ENCODE assay signal across 17 mouse cellular contexts in genomic region chr13:104655137-104655536, GRCm38 (mm10).
DNase-seq lines count a peak whose midpoint lies in the region; ATAC-seq lines count a peak whose summit lies in the region.
"Had no signal": no experiment of that assay in that cellular context is flagged by ENCODE, and none has a peak within 500 bp of the region (broad histone marks: within the 10 kb centered on the region; RNA-seq: fewer than 3 reads in every experiment).

No protein-coding gene starts in this region.

- H3K9me3 ChIP-seq in hindbrain, embryonic 15.5 days = no peaks in the 10 kb centered on the region
- no peaks in the 10 kb centered on the region for H3K9me3 ChIP-seq in hindbrain, embryonic 10.5 days
- H3K9me3 ChIP-seq in kidney, embryonic 14.5 days (ENCODE audit: control insufficient read depth, low read length) = no peaks in the 10 kb centered on the region
- H3K9me3 ChIP-seq: liver, embryonic 12.5 days; megakaryocyte, embryonic 14.5 days had no signal

- no peaks in the 10 kb centered on the region for H3K27me3 ChIP-seq in hindbrain, embryonic 15.5 days
- no peaks in the 10 kb centered on the region for H3K27me3 ChIP-seq in hindbrain, embryonic 10.5 days (ENCODE audit: insufficient read depth, poor library complexity, severe bottlenecking)
- no peaks in the 10 kb centered on the region for H3K27me3 ChIP-seq in kidney, embryonic 14.5 days (ENCODE audit: control insufficient read depth, insufficient read depth, low read length)
- H3K27me3 ChIP-seq: liver, embryonic 12.5 days; megakaryocyte, embryonic 14.5 days had no signal

- H3K4me1 ChIP-seq in hindbrain, embryonic 15.5 days (replicated peaks) = no peaks in the 10 kb centered on the region
- no peaks in the 10 kb centered on the region for H3K4me1 ChIP-seq in hindbrain, embryonic 10.5 days (replicated peaks)
- H3K4me1 ChIP-seq in kidney, embryonic 14.5 days (ENCODE audit: control insufficient read depth, insufficient read depth, low read length) = peaks cover 3% of the 10 kb centered on the region; the same call in 1 of the 2 replicates
- H3K4me1 ChIP-seq: liver, embryonic 12.5 days had no signal

- no peak overlapping the region for H3K27ac ChIP-seq in hindbrain, embryonic 15.5 days (replicated peaks)
- no peak overlapping the region for H3K27ac ChIP-seq in hindbrain, embryonic 10.5 days
- H3K27ac ChIP-seq in kidney, embryonic 14.5 days (ENCODE audit: low read depth, low read length) = no peak overlapping the region
- H3K27ac ChIP-seq: liver, embryonic 12.5 days had no signal

- 48% methylated on average over 3 of the region's 3 CpGs for WGBS in hindbrain, embryonic 15.5 days
- WGBS in hindbrain, embryonic 10.5 days = 80% methylated on average over 3 of the region's 3 CpGs
- WGBS in kidney, embryonic 14.5 days = 54% methylated on average over 3 of the region's 3 CpGs

- no peak for DNase-seq in hindbrain, embryonic 10.5 days (ENCODE audit: low spot score)
- DNase-seq in 3T3-L1 (ENCODE audit: low read depth, low spot score) (peak; percentile 25), NIH3T3 (ENCODE audit: low read depth) (peak; percentile 65)
- peak; percentile 29 for DNase-seq in cerebellum, adult 9-11 months
- no peak for DNase-seq in right cerebral cortex, postnatal 25 days
- no peak for DNase-seq in neural tube, embryonic 10.5 days (ENCODE audit: extremely low spot score, low spot score)
- DNase-seq: adrenal gland, postnatal 14 days; gastrocnemius, postnatal 10 days; heart, postnatal 10 days; right cerebral cortex, postnatal 14 days; thymus, postnatal 4 days had no signal

- H3K4me2 ChIP-seq in hindbrain, embryonic 15.5 days = no peak overlapping the region
- H3K4me2 ChIP-seq in kidney, embryonic 14.5 days (replicated peaks; ENCODE audit: low read depth, low read length) = no peak overlapping the region
- H3K4me2 ChIP-seq: liver, embryonic 12.5 days had no signal

- no peaks in the 10 kb centered on the region for H3K36me3 ChIP-seq in hindbrain, embryonic 15.5 days
- H3K36me3 ChIP-seq in hindbrain, embryonic 10.5 days = peaks cover 8% of the 10 kb centered on the region
- H3K36me3 ChIP-seq in kidney, embryonic 14.5 days (ENCODE audit: control insufficient read depth, insufficient read depth, low read length) = peaks cover 3% of the 10 kb centered on the region; the same call in 1 of the 2 replicates

- no peak overlapping the region for H3K4me3 ChIP-seq in hindbrain, embryonic 15.5 days
- no peak overlapping the region for H3K4me3 ChIP-seq in hindbrain, embryonic 10.5 days
- H3K4me3 ChIP-seq in kidney, embryonic 14.5 days (ENCODE audit: low read length) = no peak overlapping the region
- H3K4me3 ChIP-seq: liver, embryonic 12.5 days; megakaryocyte, embryonic 14.5 days had no signal

- H3K9ac ChIP-seq in hindbrain, embryonic 15.5 days = no peak overlapping the region
- no peak overlapping the region for H3K9ac ChIP-seq in kidney, embryonic 14.5 days (ENCODE audit: low read depth, low read length)
- H3K9ac ChIP-seq: liver, embryonic 12.5 days had no signal

- ATAC-seq in hindbrain, embryonic 15.5 days (ENCODE audit: low FRiP score, low read depth) = peak; percentile 51; the same call in 1 of the 2 replicates
- no peak for ATAC-seq in kidney, embryonic 14.5 days (ENCODE audit: low FRiP score, low TSS enrichment)
- ATAC-seq: CD4-positive, CD25-positive, alpha-beta regulatory T cell, adult 4 months; liver, embryonic 12.5 days; lung, postnatal 0 days had no signal

Comparison
In these comparisons a context has a peak if more than half of its experiments do, and no peak if none do; other contexts are left out.
1. DNase-seq: peak in 3T3-L1 (single experiment), NIH3T3 (single experiment) and cerebellum, adult 9-11 months (single experiment); none in hindbrain, embryonic 10.5 days (single experiment), right cerebral cortex, postnatal 25 days (single experiment) and neural tube, embryonic 10.5 days (single experiment).